Mouse (Mus musculus) left cerebral cortex, adult 9 months (tissue): ENCODE measurements at regions not wholly inside any gene's neighbourhood (a gene's known extent, or its start where the extent isn't known, plus 50 kb on each side); places are given as distances from the start of the nearest gene placed in this dataset.

ENCODE experiments used
- DNase-seq, 2 experiments: peaks; one replicate each; pipeline ENCODE4 v3.0.0; 2022; ENCODE audit warnings: low spot score in 2 of 2

GRCm38 (mm10) chr14:64575954-64576353 is 471.9 kb downstream of the Prss52 start:
- no peak for DNase-seq

- DNase-seq: no peak
Observed at GRCm38 (mm10) chr14:64580086-64580485, 476.0 kb downstream of the Prss52 start.

GRCm38 (mm10) chr14:64580862-64581261 is 476.8 kb downstream of the Prss52 start:
- DNase-seq: no peak

GRCm38 (mm10) chr14:64581705-64582104 is 477.6 kb downstream of the Prss52 start:
- no peak for DNase-seq

GRCm38 (mm10) chr14:64582822-64583221 is 478.7 kb downstream of the Prss52 start:
- DNase-seq: no peak

- DNase-seq: no peak
Observed at GRCm38 (mm10) chr14:64584221-64584620, 480.1 kb downstream of the Prss52 start.

- DNase-seq: no peak
Observed at GRCm38 (mm10) chr14:64585081-64585470, 481.0 kb downstream of the Prss52 start.

- no peak for DNase-seq
Observed at GRCm38 (mm10) chr14:64585471-64586192, 481.5 kb downstream of the Prss52 start.

GRCm38 (mm10) chr14:64586386-64586859 is 482.3 kb downstream of the Prss52 start:
- DNase-seq: no peak

- no peak for DNase-seq
Observed at GRCm38 (mm10) chr14:64586860-64587698, 483.0 kb downstream of the Prss52 start.

GRCm38 (mm10) chr14:64587699-64588434 is 483.8 kb downstream of the Prss52 start:
- peak in 1 of 2 experiments; percentile 86 for DNase-seq

GRCm38 (mm10) chr14:64588561-64588960 is 484.5 kb downstream of the Prss52 start:
- no peak for DNase-seq

- no peak for DNase-seq
Observed at GRCm38 (mm10) chr14:64589126-64589525, 485.0 kb downstream of the Prss52 start.

- no peak for DNase-seq
Observed at GRCm38 (mm10) chr14:64589571-64590547, 485.8 kb downstream of the Prss52 start.

- no peak for DNase-seq
Observed at GRCm38 (mm10) chr14:64590611-64591010, 486.5 kb downstream of the Prss52 start.

GRCm38 (mm10) chr14:64591091-64591976 is 487.2 kb downstream of the Prss52 start:
- DNase-seq: no peak

- no peak for DNase-seq
Observed at GRCm38 (mm10) chr14:64592176-64592575, 488.1 kb downstream of the Prss52 start.

GRCm38 (mm10) chr14:64592706-64593320 is 488.7 kb downstream of the Prss52 start:
- DNase-seq: no peak

- DNase-seq: peak in 1 of 2 experiments; percentile 84
Observed at GRCm38 (mm10) chr14:64593564-64593963, 489.5 kb downstream of the Prss52 start.
